Mouse (Mus musculus): ENCODE measurements around the gene Lrrc8d. TPM values are rescaled to one million over a fixed set of nuclear protein-coding genes. Genes with fewer than 3 reads are reported as not detected.

Gene Lrrc8d
- polyA plus RNA-seq, 1 experiment from 2014 or later, result 34.6 TPM

GRCm38 (mm10) chr5:105733226-105733625 lies 33.5 kb downstream of the Lrrc8d start:
- peaks cover 12% of the 10 kb centered on the region for H3K4me1 ChIP-seq (replicated peaks; ENCODE audit: insufficient read depth, low read length)
- H3K4me2 ChIP-seq (ENCODE audit: low read length), result no peak overlapping the region
- 75% methylated on average over 6 of the region's 6 CpGs for WGBS
- ATAC-seq (replicated peaks; ENCODE audit: low FRiP score, low read depth), result no peak
- no peaks in the 10 kb centered on the region for H3K9me3 ChIP-seq (replicated peaks; ENCODE audit: low read length)
- no peak overlapping the region for H3K27ac ChIP-seq
- TF ChIP-seq CTCF (IDR thresholded peaks at IDR 0.05; ENCODE audit: low read depth), result no peak
- H3K4me3 ChIP-seq (replicated peaks; ENCODE audit: low read depth, low read length), result no peak overlapping the region
- no peak overlapping the region for H3K9ac ChIP-seq (ENCODE audit: low read depth, low read length)
- H3K36me3 ChIP-seq (ENCODE audit: insufficient read depth, low read length), result peaks cover 9% of the 10 kb centered on the region; the same call in 1 of the 2 replicates
- no peak for DNase-seq (ENCODE audit: low spot score)
- H3K27me3 ChIP-seq (ENCODE audit: insufficient read depth, low read length), result no peaks in the 10 kb centered on the region

- WGBS, result 89% methylated on average over 6 of the region's 6 CpGs
These were observed 36.6 kb downstream of the Lrrc8d start for GRCm38 (mm10) chr5:105736365-105736764.

GRCm38 (mm10) chr5:105737145-105737544 lies 37.4 kb downstream of the Lrrc8d start:
- Histone ChIP-seq H3K4me2 (ENCODE audit: low read length) (no peak overlapping the region), H3K27ac (no peak overlapping the region), H3K9me3 (replicated peaks; ENCODE audit: low read length) (no peaks in the 10 kb centered on the region), H3K9ac (ENCODE audit: low read depth, low read length) (no peak overlapping the region), H3K36me3 (ENCODE audit: insufficient read depth, low read length) (peaks cover 11% of the 10 kb centered on the region), H3K4me3 (replicated peaks; ENCODE audit: low read depth, low read length) (no peak overlapping the region), H3K27me3 (ENCODE audit: insufficient read depth, low read length) (no peaks in the 10 kb centered on the region), H3K4me1 (replicated peaks; ENCODE audit: insufficient read depth, low read length) (peaks cover 4% of the 10 kb centered on the region)
- no peak for TF ChIP-seq CTCF (IDR thresholded peaks at IDR 0.05; ENCODE audit: low read depth)
- WGBS, result 64% methylated on average over 6 of the region's 6 CpGs
- DNase-seq (ENCODE audit: low spot score) (no peak), ATAC-seq (replicated peaks; ENCODE audit: low FRiP score, low read depth) (no peak)

More at GRCm38 (mm10) chr5:105736365-105736764, 36.6 kb downstream of the Lrrc8d start:
- Histone ChIP-seq H3K27me3 (ENCODE audit: insufficient read depth, low read length) (no peaks in the 10 kb centered on the region), H3K36me3 (ENCODE audit: insufficient read depth, low read length) (peaks cover 9% of the 10 kb centered on the region; the same call in 1 of the 2 replicates), H3K4me1 (replicated peaks; ENCODE audit: insufficient read depth, low read length) (peaks cover 12% of the 10 kb centered on the region), H3K9ac (ENCODE audit: low read depth, low read length) (no peak overlapping the region), H3K4me3 (replicated peaks; ENCODE audit: low read depth, low read length) (no peak overlapping the region), H3K9me3 (replicated peaks; ENCODE audit: low read length) (no peaks in the 10 kb centered on the region), H3K4me2 (ENCODE audit: low read length) (no peak overlapping the region), H3K27ac (no peak overlapping the region)
- no peak for ATAC-seq (replicated peaks; ENCODE audit: low FRiP score, low read depth)
- DNase-seq (ENCODE audit: low spot score), result no peak
- TF ChIP-seq CTCF (IDR thresholded peaks at IDR 0.05; ENCODE audit: low read depth), result no peak

GRCm38 (mm10) chr5:105740437-105740836 lies 40.7 kb downstream of the Lrrc8d start:
- H3K4me2 ChIP-seq (ENCODE audit: low read length), result no peak overlapping the region
- no peak overlapping the region for H3K9ac ChIP-seq (ENCODE audit: low read depth, low read length)
- H3K36me3 ChIP-seq (ENCODE audit: insufficient read depth, low read length), result peaks cover 6% of the 10 kb centered on the region
- TF ChIP-seq CTCF (IDR thresholded peaks at IDR 0.05; ENCODE audit: low read depth), result no peak
- no peaks in the 10 kb centered on the region; the same call in 1 of the 2 replicates for H3K4me1 ChIP-seq (replicated peaks; ENCODE audit: insufficient read depth, low read length)
- no peaks in the 10 kb centered on the region for H3K27me3 ChIP-seq (ENCODE audit: insufficient read depth, low read length)
- H3K4me3 ChIP-seq (replicated peaks; ENCODE audit: low read depth, low read length), result no peak overlapping the region
- DNase-seq (ENCODE audit: low spot score), result no peak
- 48% methylated on average over 7 of the region's 7 CpGs for WGBS
- H3K9me3 ChIP-seq (replicated peaks; ENCODE audit: low read length), result no peaks in the 10 kb centered on the region
- H3K27ac ChIP-seq, result no peak overlapping the region
- ATAC-seq (replicated peaks; ENCODE audit: low FRiP score, low read depth), result no peak

GRCm38 (mm10) chr5:105742641-105743040 lies 42.9 kb downstream of the Lrrc8d start:
- no peak overlapping the region for H3K27ac ChIP-seq
- H3K4me2 ChIP-seq (ENCODE audit: low read length), result no peak overlapping the region
- no peak overlapping the region for H3K9ac ChIP-seq (ENCODE audit: low read depth, low read length)
- no peaks in the 10 kb centered on the region; the same call in 1 of the 2 replicates for H3K4me1 ChIP-seq (replicated peaks; ENCODE audit: insufficient read depth, low read length)
- peaks cover 3% of the 10 kb centered on the region; the same call in 1 of the 2 replicates for H3K36me3 ChIP-seq (ENCODE audit: insufficient read depth, low read length)
- H3K9me3 ChIP-seq (replicated peaks; ENCODE audit: low read length), result no peaks in the 10 kb centered on the region
- DNase-seq (ENCODE audit: low spot score) (no peak), ATAC-seq (replicated peaks; ENCODE audit: low FRiP score, low read depth) (0 out of 2 replicates have a peak, but pooled peaks have one; percentile 29)
- no peak overlapping the region for H3K4me3 ChIP-seq (replicated peaks; ENCODE audit: low read depth, low read length)
- 65% methylated on average over 5 of the region's 5 CpGs for WGBS
- H3K27me3 ChIP-seq (ENCODE audit: insufficient read depth, low read length), result no peaks in the 10 kb centered on the region
- no peak for TF ChIP-seq CTCF (IDR thresholded peaks at IDR 0.05; ENCODE audit: low read depth)

- Histone ChIP-seq H3K9ac (ENCODE audit: low read depth, low read length) (no peak overlapping the region), H3K9me3 (replicated peaks; ENCODE audit: low read length) (no peaks in the 10 kb centered on the region), H3K4me2 (ENCODE audit: low read length) (no peak overlapping the region), H3K36me3 (ENCODE audit: insufficient read depth, low read length) (peaks cover 3% of the 10 kb centered on the region), H3K4me1 (replicated peaks; ENCODE audit: insufficient read depth, low read length) (no peaks in the 10 kb centered on the region; the same call in 1 of the 2 replicates), H3K27ac (peak overlapping the region; percentile 47), H3K4me3 (replicated peaks; ENCODE audit: low read depth, low read length) (no peak overlapping the region), H3K27me3 (ENCODE audit: insufficient read depth, low read length) (no peaks in the 10 kb centered on the region)
- 45% methylated on average over 11 of the region's 11 CpGs for WGBS
- no peak for TF ChIP-seq CTCF (IDR thresholded peaks at IDR 0.05; ENCODE audit: low read depth)
- peak; percentile 57 for DNase-seq (ENCODE audit: low spot score)
- no peak for ATAC-seq (replicated peaks; ENCODE audit: low FRiP score, low read depth)
These were observed 45.6 kb downstream of the Lrrc8d start for GRCm38 (mm10) chr5:105745324-105745723.
